Mouse (Mus musculus) thymus, adult 2 months (tissue): Measurements from ENCODE around the gene Gm17409. TPM values are rescaled to one million over a fixed set of nuclear protein-coding genes. Genes with fewer than 3 reads are reported as not detected.

Experiments
- DNase-seq: peaks from one replicate; pipeline ENCODE4 v3.0.0; 2021
- H3K27ac ChIP-seq: fragments of 200-500 bp; 2 replicates; pipeline ENCODE4 v1.5.1; 2012; ENCODE audit warnings: low read length, control low read depth; ENCODE audit not compliant: control insufficient read depth, insufficient read depth
- H3K27me3 ChIP-seq: fragments of 200-500 bp; 2 replicates; pipeline ENCODE4 v1.6.1; 2012; ENCODE audit warnings: mild to moderate bottlenecking, low read length, moderate library complexity, mixed read lengths; ENCODE audit not compliant: control insufficient read depth, insufficient read depth
- H3K36me3 ChIP-seq: fragments of 200-500 bp; 2 replicates; pipeline ENCODE4 v1.6.1; 2012; ENCODE audit warnings: mild to moderate bottlenecking, low read length, moderate library complexity; ENCODE audit not compliant: control insufficient read depth, insufficient read depth
- H3K4me1 ChIP-seq: fragments of 200-500 bp; replicated peaks from 2 replicates; pipeline ENCODE4 v1.6.1; 2012; ENCODE audit warnings: low read length; ENCODE audit not compliant: control insufficient read depth, insufficient read depth
- H3K4me3 ChIP-seq: fragments of 200-500 bp; 2 replicates; pipeline ENCODE4 v1.5.1; 2012; ENCODE audit warnings: mild to moderate bottlenecking, low read length, control low read depth, moderate library complexity; ENCODE audit not compliant: control insufficient read depth, insufficient read depth
- CTCF ChIP-seq: fragments of 200-500 bp; IDR thresholded peaks from 2 replicates; pipeline ENCODE4 v1.5.1; 2012; ENCODE audit warnings: mild to moderate bottlenecking, control low read depth, low read length, moderate library complexity, borderline replicate concordance; ENCODE audit not compliant: control insufficient read depth, poor library complexity, insufficient read depth; ENCODE audit errors: extremely low read depth
- POLR2A ChIP-seq: fragments of 200-500 bp; IDR thresholded peaks from 2 replicates; pipeline ENCODE4 v1.6.1; 2012; ENCODE audit warnings: mild to moderate bottlenecking, low read length, control low read depth, moderate library complexity; ENCODE audit not compliant: control insufficient read depth, poor library complexity, insufficient read depth; ENCODE audit errors: extremely low read depth
- WGBS: fragments of 180-500 bp; shearing (Covaris S2); methylation state at CpG from one replicate; pipeline ENCODE4 v1.1.7; 2018; 5-methylcytosine and 5-hydroxymethylcytosine counted together
- polyA plus RNA-seq: library from polyadenylated mRNA; depleted of rRNA; stranded (reverse); fragments of >200 nt; gene quantifications from 2 replicates; pipeline ENCODE4 v1.2.3, GENCODE M21; 2012

Gene Gm17409
- polyA plus RNA-seq, 1 experiment, result not detected

- WGBS, result 97% methylated on average over 3 of the region's 3 CpGs
- no peak for TF ChIP-seq POLR2A
- no peak for TF ChIP-seq CTCF
- no peaks in the 10 kb centered on the region for H3K4me1 ChIP-seq
- H3K27me3 ChIP-seq, result no peaks in the 10 kb centered on the region
- no peak overlapping the region for H3K27ac ChIP-seq
- H3K36me3 ChIP-seq, result no peaks in the 10 kb centered on the region
- DNase-seq, result no peak
- H3K4me3 ChIP-seq, result no peak overlapping the region
These were observed 33.0 kb upstream of the Gm17409 start for GRCm38 (mm10) chr2:58436911-58437310.

- no peak for DNase-seq
- Histone ChIP-seq H3K27me3 (no peaks in the 10 kb centered on the region), H3K4me1 (no peaks in the 10 kb centered on the region), H3K27ac (no peak overlapping the region), H3K36me3 (no peaks in the 10 kb centered on the region), H3K4me3 (no peak overlapping the region)
- 80% methylated on average over 4 of the region's 4 CpGs for WGBS
- TF ChIP-seq CTCF (no peak), POLR2A (no peak)
These were observed 26.8 kb upstream of the Gm17409 start for GRCm38 (mm10) chr2:58443163-58443562.

GRCm38 (mm10) chr2:58447001-58447400, 22.9 kb upstream of the Gm17409 start:
- H3K4me1 ChIP-seq, result no peaks in the 10 kb centered on the region
- no peak overlapping the region for H3K4me3 ChIP-seq
- no peaks in the 10 kb centered on the region for H3K36me3 ChIP-seq
- no peak for DNase-seq
- 97% methylated on average over 15 of the region's 15 CpGs for WGBS
- no peak overlapping the region for H3K27ac ChIP-seq
- no peaks in the 10 kb centered on the region for H3K27me3 ChIP-seq
- TF ChIP-seq CTCF (no peak), POLR2A (no peak)

DNA sequence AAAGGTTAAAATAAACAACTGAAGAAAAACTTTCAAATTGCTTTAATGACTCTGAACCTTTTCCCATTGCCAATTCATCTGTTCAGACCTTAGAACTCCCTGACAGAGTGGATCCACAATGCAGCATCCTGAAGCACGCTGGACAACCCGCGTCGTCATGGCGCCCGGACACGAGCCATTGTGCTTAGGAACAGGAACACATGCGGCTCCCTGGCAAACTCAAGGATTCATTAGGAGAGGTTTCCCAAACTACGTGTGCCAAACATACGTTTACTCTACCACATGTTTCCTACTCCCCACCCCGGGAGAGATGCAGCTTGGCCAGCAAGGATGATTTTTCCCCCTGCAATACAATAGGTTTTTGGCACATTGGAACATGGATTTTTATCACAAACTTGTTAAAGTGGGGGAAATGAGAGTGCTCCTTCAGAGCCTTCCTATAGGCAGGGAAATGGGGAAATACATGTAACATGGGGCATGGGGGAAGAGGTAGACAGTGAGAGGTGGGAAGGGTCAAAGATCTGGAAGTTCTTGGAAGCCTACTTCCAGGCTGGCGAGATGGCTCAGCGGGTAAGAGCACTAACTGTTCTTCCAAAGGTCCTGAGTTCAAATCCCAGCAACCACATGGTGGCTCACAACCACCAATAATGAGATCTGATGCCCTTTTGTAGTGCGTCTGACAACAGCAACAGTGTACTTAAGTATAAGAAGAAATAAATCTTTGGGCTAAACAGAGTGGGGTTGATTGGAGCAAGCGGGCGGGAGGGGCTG, 15.6 kb upstream of the Gm17409 start:
- H3K4me1 ChIP-seq, result no peaks in the 10 kb centered on the region
- TF ChIP-seq CTCF, result no peak
- TF ChIP-seq POLR2A, result no peak
- no peaks in the 10 kb centered on the region for H3K36me3 ChIP-seq
- no peaks in the 10 kb centered on the region for H3K27me3 ChIP-seq
- DNase-seq, result no peak
- no peak overlapping the region for H3K4me3 ChIP-seq
- WGBS, result 98% methylated on average over 16 of the region's 16 CpGs
- no peak overlapping the region for H3K27ac ChIP-seq

DNA sequence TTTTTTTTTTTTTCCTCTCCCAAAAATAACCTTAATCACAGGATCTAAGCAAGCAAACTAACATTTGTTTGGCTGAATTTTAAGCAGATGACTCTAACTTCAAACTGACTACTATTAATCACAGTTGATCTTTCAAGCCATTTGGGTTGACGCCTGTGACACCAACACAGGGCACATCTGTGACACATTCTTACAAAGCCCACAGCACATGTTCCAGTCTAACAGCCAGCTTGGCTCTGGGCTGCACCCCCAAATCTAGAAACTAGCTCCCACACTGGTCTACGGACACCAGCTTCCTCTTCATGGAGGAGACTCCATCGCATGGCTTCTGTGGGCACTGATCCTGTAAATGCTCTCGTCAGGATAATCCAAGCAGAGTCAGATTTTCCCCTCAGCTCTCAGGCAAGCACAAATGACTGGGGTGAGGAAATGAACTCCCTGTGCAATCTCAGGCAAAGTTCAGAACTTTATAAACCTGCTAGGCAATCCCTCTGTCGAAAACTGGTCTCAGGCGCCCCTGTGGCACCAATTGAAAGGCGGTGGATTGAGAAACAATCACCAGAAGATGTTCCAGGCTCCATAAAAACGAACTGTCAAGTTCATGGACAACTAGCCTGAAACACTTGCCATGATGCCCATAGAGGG, 13.0 kb upstream of the Gm17409 start:
- Histone ChIP-seq H3K27ac (no peak overlapping the region), H3K36me3 (no peaks in the 10 kb centered on the region), H3K27me3 (no peaks in the 10 kb centered on the region), H3K4me1 (no peaks in the 10 kb centered on the region), H3K4me3 (no peak overlapping the region)
- TF ChIP-seq POLR2A (no peak), CTCF (no peak)
- WGBS, result 90% methylated on average over 8 of the region's 8 CpGs
- DNase-seq, result no peak

GRCm38 (mm10) chr2:58457488-58457865, 12.4 kb upstream of the Gm17409 start:
- no peak for TF ChIP-seq CTCF
- no peak for TF ChIP-seq POLR2A

More at GRCm38 (mm10) chr2:58457488-58457865, 12.4 kb upstream of the Gm17409 start:
- no peaks in the 10 kb centered on the region for H3K4me1 ChIP-seq
- no peaks in the 10 kb centered on the region for H3K27me3 ChIP-seq
- WGBS, result 96% methylated on average over 5 of the region's 5 CpGs
- H3K27ac ChIP-seq, result no peak overlapping the region
- no peaks in the 10 kb centered on the region for H3K36me3 ChIP-seq
- DNase-seq, result no peak
- H3K4me3 ChIP-seq, result no peak overlapping the region
